Mouse (Mus musculus) limb, embryonic 14.5 days (tissue): Measurements from ENCODE around the gene Ptpdc1. TPM values are rescaled to one million over a fixed set of nuclear protein-coding genes. Genes with fewer than 3 reads are reported as not detected.

Experiments
- ATAC-seq: fragments of 200-750 bp; cut with Nextera tagmentation; 2 replicates; pipeline ENCODE4 v1.8.0; 2017; ENCODE audit warnings: low read depth, moderate number of reproducible peaks, moderate TSS enrichment; ENCODE audit not compliant: low FRiP score
- DNase-seq: peaks from one replicate; pipeline ENCODE4 v3.0.0-alpha.2; 2015; ENCODE audit warnings: low spot score
- H3K27ac ChIP-seq: fragments of 300-500 bp; sonication (generic); replicated peaks from 2 replicates; pipeline ENCODE4 v1.5.1; 2014; ENCODE audit warnings: low read depth, mild to moderate bottlenecking, low read length, moderate library complexity, mixed read lengths
- H3K27me3 ChIP-seq: fragments of 300-500 bp; sonication (generic); 2 replicates; pipeline ENCODE4 v1.6.1; 2014; ENCODE audit warnings: low read length, mixed read lengths; ENCODE audit not compliant: control insufficient read depth, insufficient read depth
- H3K36me3 ChIP-seq: fragments of 300-500 bp; sonication (generic); 2 replicates; pipeline ENCODE4 v1.6.1; 2014; ENCODE audit warnings: mild to moderate bottlenecking, low read length, moderate library complexity, mixed read lengths; ENCODE audit not compliant: control insufficient read depth, insufficient read depth
- H3K4me1 ChIP-seq: fragments of 300-500 bp; sonication (generic); 2 replicates; pipeline ENCODE4 v1.6.1; 2014; ENCODE audit warnings: antibody characterized with exemption, low read length, mixed read lengths; ENCODE audit not compliant: control insufficient read depth, insufficient read depth
- H3K4me2 ChIP-seq: fragments of 300-500 bp; sonication (generic); replicated peaks from 2 replicates; pipeline ENCODE4 v1.6.1; 2014; ENCODE audit warnings: low read depth, mild to moderate bottlenecking, low read length, moderate library complexity; ENCODE audit not compliant: severe bottlenecking
- H3K4me3 ChIP-seq: fragments of 300-500 bp; sonication (generic); replicated peaks from 2 replicates; pipeline ENCODE4 v1.5.1; 2014; ENCODE audit warnings: low read length
- H3K9ac ChIP-seq: fragments of 300-500 bp; sonication (generic); 2 replicates; pipeline ENCODE4 v1.6.1; 2014; ENCODE audit warnings: mild to moderate bottlenecking, low read depth, low read length, moderate library complexity; ENCODE audit not compliant: severe bottlenecking
- H3K9me3 ChIP-seq: fragments of 300-500 bp; sonication (generic); 2 replicates; pipeline ENCODE4 v1.6.1; 2016; ENCODE audit warnings: low read length; ENCODE audit not compliant: control insufficient read depth
- POLR2A ChIP-seq: fragments of 200-500 bp; IDR thresholded peaks from 2 replicates; pipeline ENCODE4 v1.8.0; 2012; ENCODE audit warnings: inconsistent platforms, mild to moderate bottlenecking, moderate library complexity, borderline replicate concordance; ENCODE audit not compliant: insufficient read depth, insufficient read length; ENCODE audit errors: extremely low read depth
- WGBS: fragments of 180-500 bp; shearing (Covaris S2); extraction: QIAGEN DNeasy Blood & Tissue Kit; methylation state at CpG from one replicate; pipeline ENCODE4 v1.1.7; 2014; 5-methylcytosine and 5-hydroxymethylcytosine counted together
- polyA plus RNA-seq, 2 experiments: library from polyadenylated mRNA; depleted of rRNA in 1 of 2; stranded (reverse) in 1 of 2; unstranded in 1 of 2; fragments of >200 nt; fragmentation: Nextera tagmentation in 1 of 2; extraction: Ambion mirVana in 1 of 2; gene quantifications; 2 replicates each; pipeline versions ENCODE4 v1.2.1 to v1.2.3; 2012 to 2014

Ptpdc1 gene
- polyA plus RNA-seq, 2 experiments: 16.3 to 20.2 TPM

GRCm38 (mm10) chr13:48562336-48562735 lies 63.1 kb downstream of the Ptpdc1 start:
- H3K4me1 ChIP-seq: peaks cover 7% of the 10 kb centered on the region
- 82% methylated on average over 5 of the region's 5 CpGs for WGBS
- no peaks in the 10 kb centered on the region for H3K36me3 ChIP-seq
- no peaks in the 10 kb centered on the region for H3K9me3 ChIP-seq
- TF ChIP-seq POLR2A: no peak
- DNase-seq: no peak
- H3K9ac ChIP-seq: no peak overlapping the region
- H3K27ac ChIP-seq: no peak overlapping the region
- H3K4me3 ChIP-seq: no peak overlapping the region
- no peaks in the 10 kb centered on the region for H3K27me3 ChIP-seq
- no peak overlapping the region for H3K4me2 ChIP-seq
- no peak for ATAC-seq

GRCm38 (mm10) chr13:48561481-48561880 lies 64.0 kb downstream of the Ptpdc1 start:
- H3K27me3 ChIP-seq: no peaks in the 10 kb centered on the region
- DNase-seq: no peak
- TF ChIP-seq POLR2A: no peak
- no peak overlapping the region for H3K9ac ChIP-seq
- ATAC-seq: no peak
- no peak overlapping the region for H3K27ac ChIP-seq
- 88% methylated on average over 2 of the region's 2 CpGs for WGBS
- H3K36me3 ChIP-seq: no peaks in the 10 kb centered on the region
- peaks cover 6% of the 10 kb centered on the region for H3K4me1 ChIP-seq
- no peaks in the 10 kb centered on the region for H3K9me3 ChIP-seq
- H3K4me2 ChIP-seq: no peak overlapping the region
- no peak overlapping the region for H3K4me3 ChIP-seq

DNA sequence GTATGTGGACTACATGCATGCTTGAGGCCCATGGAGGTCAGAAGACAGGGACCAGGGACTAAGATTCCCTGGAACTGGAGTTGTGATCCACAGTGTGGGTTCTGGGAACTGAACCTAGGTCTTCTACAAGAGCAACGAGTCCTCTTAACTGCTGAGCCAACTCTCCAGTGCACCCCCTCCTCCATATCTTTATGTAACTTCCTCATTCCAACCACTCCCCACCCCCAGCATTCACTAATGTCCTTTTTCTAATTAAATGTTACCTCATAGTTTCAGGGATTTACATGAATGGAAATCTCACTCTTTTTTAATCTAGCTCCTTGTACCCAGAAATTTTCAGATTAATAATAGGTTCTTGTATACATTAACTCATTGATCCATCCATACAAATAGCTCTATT lies 69.5 kb downstream of the Ptpdc1 start:
- TF ChIP-seq POLR2A: no peak
- Histone ChIP-seq H3K36me3 (no peaks in the 10 kb centered on the region), H3K4me1 (peaks cover 19% of the 10 kb centered on the region), H3K27ac (no peak overlapping the region), H3K4me2 (no peak overlapping the region), H3K9ac (no peak overlapping the region), H3K9me3 (no peaks in the 10 kb centered on the region), H3K4me3 (no peak overlapping the region), H3K27me3 (no peaks in the 10 kb centered on the region)
- no peak for DNase-seq
- 79% methylated on average over 1 of the region's 1 CpGs for WGBS
- ATAC-seq: no peak

GRCm38 (mm10) chr13:48554552-48554951 lies 70.9 kb downstream of the Ptpdc1 start:
- H3K4me3 ChIP-seq: no peak overlapping the region
- no peaks in the 10 kb centered on the region for H3K36me3 ChIP-seq
- no peak overlapping the region for H3K27ac ChIP-seq
- no peaks in the 10 kb centered on the region for H3K9me3 ChIP-seq
- no peak for ATAC-seq
- no peak overlapping the region for H3K4me2 ChIP-seq
- H3K27me3 ChIP-seq: no peaks in the 10 kb centered on the region
- peaks cover 19% of the 10 kb centered on the region for H3K4me1 ChIP-seq
- no peak for TF ChIP-seq POLR2A
- 80% methylated on average over 1 of the region's 1 CpGs for WGBS
- no peak overlapping the region for H3K9ac ChIP-seq
- no peak for DNase-seq

DNA sequence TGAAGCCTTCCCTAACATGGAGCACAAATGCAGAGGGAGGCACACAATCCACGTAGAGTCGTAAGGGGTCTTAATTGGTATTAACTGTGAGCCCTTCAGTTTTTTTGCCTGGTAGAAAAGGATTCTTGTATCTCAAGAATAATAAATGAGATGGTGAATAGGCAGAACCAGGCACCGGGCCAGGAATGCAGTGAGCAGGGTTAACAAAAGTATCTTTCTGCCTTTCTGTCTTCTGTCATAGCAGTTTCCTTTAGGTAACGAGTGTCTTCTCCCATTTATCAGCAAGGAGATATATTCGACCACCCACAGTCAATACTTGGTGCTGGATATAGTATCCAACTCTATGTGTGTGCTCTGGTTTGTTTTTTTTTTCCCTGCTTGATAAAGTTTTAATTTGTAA lies 72.0 kb downstream of the Ptpdc1 start:
- Histone ChIP-seq H3K4me2 (no peak overlapping the region), H3K27ac (no peak overlapping the region), H3K9me3 (no peaks in the 10 kb centered on the region), H3K4me3 (no peak overlapping the region), H3K4me1 (peaks cover 19% of the 10 kb centered on the region), H3K36me3 (no peaks in the 10 kb centered on the region), H3K27me3 (no peaks in the 10 kb centered on the region), H3K9ac (no peak overlapping the region)
- WGBS: 79% methylated on average over 5 of the region's 5 CpGs
- DNase-seq: no peak
- ATAC-seq: no peak
- no peak for TF ChIP-seq POLR2A
